Mouse (Mus musculus): Measurements from ENCODE around the gene Olfr1393. TPM values are rescaled to one million over a fixed set of nuclear protein-coding genes. Genes with fewer than 3 reads are reported as not detected.

Olfr1393 gene
- polyA plus RNA-seq (2016; fragmentation: Nextera tagmentation; extraction: Ambion mirVana), result 0.10 TPM in 1 of 2 replicates, not detected in the other

DNA sequence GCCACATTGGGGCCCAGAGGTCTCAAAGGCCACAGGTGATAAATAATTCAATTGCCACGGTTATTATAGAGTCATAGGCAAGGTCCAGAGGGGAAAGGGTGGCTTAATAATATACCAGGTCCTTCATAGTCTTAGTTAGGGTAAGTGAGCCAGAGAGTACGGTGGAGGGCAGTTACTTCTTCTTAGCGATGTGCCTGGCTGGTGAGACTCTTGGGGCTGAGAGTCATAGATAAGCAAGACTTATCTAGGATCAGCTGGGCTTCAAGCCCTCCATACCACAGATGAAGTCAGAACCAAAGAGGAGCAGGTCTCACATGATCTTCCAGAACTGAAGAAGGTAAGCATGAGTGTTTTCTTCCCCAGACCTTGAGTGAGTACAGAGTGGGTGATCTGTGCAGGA lies at the start of gene Olfr1393:
Gene Olfr1393, plus strand, starts transcription at position 83 of the 400 bp plus-strand sequence.
- DNase-seq (ENCODE audit: low spot score), result no peak
- Histone ChIP-seq H3K4me3 (no peak within 1 kb of the TSS), H3K36me3 (replicated peaks) (no peaks in the 10 kb centered on the region), H3K27ac (replicated peaks) (no peak within 1 kb of the TSS), H3K9me3 (no peaks in the 10 kb centered on the region), H3K27me3 (replicated peaks; ENCODE audit: low read depth, poor library complexity, severe bottlenecking) (no peaks in the 10 kb centered on the region), H3K4me1 (no peaks in the 10 kb centered on the region)
- WGBS, result 81% methylated on average over 3 of the region's 3 CpGs

DNA sequence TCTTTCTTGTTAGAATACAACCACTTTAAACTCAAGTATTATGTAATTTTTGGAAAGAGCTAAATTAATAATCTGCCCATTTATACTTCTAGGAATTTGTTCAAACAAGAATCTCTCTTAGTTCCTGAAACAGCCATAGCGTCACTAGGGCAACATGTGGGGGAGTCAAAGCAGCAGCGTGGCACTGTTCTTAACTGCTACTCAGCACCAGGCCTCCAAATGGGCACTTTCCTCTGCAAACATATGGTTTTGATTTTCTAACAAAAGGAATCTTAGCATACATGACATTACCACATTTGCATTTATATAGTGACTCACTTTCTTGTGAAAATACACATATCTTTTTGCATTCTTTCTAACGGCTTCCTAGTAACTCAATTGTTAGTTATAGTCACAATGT lies 45.3 kb upstream of the Olfr1393 start:
- H3K27ac ChIP-seq (replicated peaks), result no peak overlapping the region
- no peak for DNase-seq (ENCODE audit: low spot score)
- no peaks in the 10 kb centered on the region for H3K4me1 ChIP-seq
- no peaks in the 10 kb centered on the region for H3K9me3 ChIP-seq
- no peaks in the 10 kb centered on the region for H3K36me3 ChIP-seq (replicated peaks)
- WGBS, result 74% methylated on average over 3 of the region's 3 CpGs
- no peak overlapping the region for H3K4me3 ChIP-seq
- no peaks in the 10 kb centered on the region for H3K27me3 ChIP-seq (replicated peaks; ENCODE audit: low read depth, poor library complexity, severe bottlenecking)

GRCm38 (mm10) chr11:49235459-49236207 lies 42.5 kb upstream of the Olfr1393 start:
- Histone ChIP-seq H3K27ac (replicated peaks) (no peak overlapping the region), H3K27me3 (replicated peaks; ENCODE audit: low read depth, poor library complexity, severe bottlenecking) (no peaks in the 10 kb centered on the region), H3K36me3 (replicated peaks) (no peaks in the 10 kb centered on the region), H3K4me3 (no peak overlapping the region), H3K4me1 (no peaks in the 10 kb centered on the region), H3K9me3 (no peaks in the 10 kb centered on the region)
- DNase-seq (ENCODE audit: low spot score), result no peak
- WGBS, result 79% methylated on average over 3 of the region's 3 CpGs

DNA sequence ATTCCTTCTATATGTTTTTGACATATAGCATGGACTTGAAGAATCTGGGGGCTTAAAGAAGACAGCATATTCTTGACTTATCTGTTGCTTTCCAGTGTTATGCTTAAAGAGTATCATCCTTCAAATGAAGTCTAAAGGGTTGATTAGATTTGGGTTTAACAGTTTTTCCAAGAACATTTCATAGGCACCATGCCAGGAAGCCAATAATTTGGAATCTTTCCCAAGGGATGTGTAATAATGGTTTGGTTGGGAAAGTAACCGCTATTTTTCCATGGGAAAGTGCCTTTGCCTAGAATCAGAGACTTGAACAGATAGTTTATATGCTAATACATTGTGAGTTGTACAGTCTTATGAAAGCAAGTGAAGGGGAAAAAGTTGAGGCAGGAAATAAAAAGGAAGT lies 41.2 kb upstream of the Olfr1393 start:
- no peaks in the 10 kb centered on the region for H3K27me3 ChIP-seq (replicated peaks; ENCODE audit: low read depth, poor library complexity, severe bottlenecking)
- 79% methylated on average over 1 of the region's 1 CpGs for WGBS
- DNase-seq (ENCODE audit: low spot score), result no peak
- no peak overlapping the region for H3K27ac ChIP-seq (replicated peaks)
- no peaks in the 10 kb centered on the region for H3K4me1 ChIP-seq
- no peaks in the 10 kb centered on the region for H3K9me3 ChIP-seq
- H3K4me3 ChIP-seq, result no peak overlapping the region
- no peaks in the 10 kb centered on the region for H3K36me3 ChIP-seq (replicated peaks)

DNA sequence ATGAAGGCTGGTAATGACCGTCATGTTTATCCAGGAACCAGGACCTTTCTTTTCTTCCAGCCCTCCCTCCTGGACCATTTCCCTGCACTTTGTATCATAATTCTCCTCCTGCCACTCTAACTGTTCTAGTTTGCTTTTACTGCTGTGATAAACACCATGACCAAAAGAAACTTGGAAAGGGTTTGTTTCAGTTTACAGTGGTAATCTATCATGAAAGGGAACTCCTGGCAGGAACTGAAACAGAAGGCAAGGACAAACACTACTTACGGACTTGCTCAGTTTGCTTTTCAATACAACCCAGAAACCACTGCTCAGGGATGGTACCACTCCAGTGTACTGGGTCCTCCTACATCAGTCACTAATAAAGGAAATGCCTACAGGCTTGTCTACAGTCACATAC lies 40.6 kb upstream of the Olfr1393 start:
- H3K27me3 ChIP-seq (replicated peaks; ENCODE audit: low read depth, poor library complexity, severe bottlenecking), result no peaks in the 10 kb centered on the region
- no peak for DNase-seq (ENCODE audit: low spot score)
- H3K4me1 ChIP-seq, result no peaks in the 10 kb centered on the region
- WGBS, result 79% methylated on average over 2 of the region's 2 CpGs
- no peak overlapping the region for H3K27ac ChIP-seq (replicated peaks)
- H3K4me3 ChIP-seq, result no peak overlapping the region
- no peaks in the 10 kb centered on the region for H3K9me3 ChIP-seq
- no peaks in the 10 kb centered on the region for H3K36me3 ChIP-seq (replicated peaks)

GRCm38 (mm10) chr11:49240310-49240709 lies 37.8 kb upstream of the Olfr1393 start:
- no peak overlapping the region for H3K27ac ChIP-seq (replicated peaks)
- DNase-seq (ENCODE audit: low spot score), result no peak
- no peaks in the 10 kb centered on the region for H3K9me3 ChIP-seq
- no peaks in the 10 kb centered on the region for H3K27me3 ChIP-seq (replicated peaks; ENCODE audit: low read depth, poor library complexity, severe bottlenecking)
- no peak overlapping the region for H3K4me3 ChIP-seq
- H3K4me1 ChIP-seq, result peaks cover 17% of the 10 kb centered on the region
- WGBS, result 95% methylated on average over 1 of the region's 1 CpGs
- no peaks in the 10 kb centered on the region for H3K36me3 ChIP-seq (replicated peaks)

DNA sequence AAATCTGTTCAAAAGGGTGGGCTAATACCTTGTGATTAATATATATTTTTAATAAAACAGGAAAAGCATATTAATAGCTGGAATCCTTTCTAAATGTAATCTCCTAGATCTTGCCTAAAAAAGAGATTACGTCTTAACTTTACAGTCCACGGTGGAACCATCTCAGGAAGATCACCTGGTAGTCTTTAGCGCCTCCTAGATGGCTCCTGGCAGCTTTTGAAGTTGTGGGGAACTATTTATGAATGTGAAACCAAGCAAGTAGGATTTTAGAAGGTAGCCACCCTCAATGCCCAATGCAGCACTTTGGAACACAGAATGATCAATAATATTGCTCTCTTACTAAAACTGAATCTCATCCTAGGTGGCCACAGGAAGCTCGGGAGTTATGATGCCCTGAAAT lies 37.2 kb upstream of the Olfr1393 start:
- Histone ChIP-seq H3K27ac (replicated peaks) (no peak overlapping the region), H3K27me3 (replicated peaks; ENCODE audit: low read depth, poor library complexity, severe bottlenecking) (no peaks in the 10 kb centered on the region), H3K36me3 (replicated peaks) (no peaks in the 10 kb centered on the region), H3K4me1 (peaks cover 23% of the 10 kb centered on the region), H3K4me3 (no peak overlapping the region), H3K9me3 (no peaks in the 10 kb centered on the region)
- DNase-seq (ENCODE audit: low spot score), result no peak
- WGBS, result 87% methylated on average over 4 of the region's 4 CpGs

GRCm38 (mm10) chr11:49241471-49241870 lies 36.6 kb upstream of the Olfr1393 start:
- no peaks in the 10 kb centered on the region for H3K36me3 ChIP-seq (replicated peaks)
- 75% methylated on average over 1 of the region's 1 CpGs for WGBS
- no peaks in the 10 kb centered on the region for H3K9me3 ChIP-seq
- H3K27me3 ChIP-seq (replicated peaks; ENCODE audit: low read depth, poor library complexity, severe bottlenecking), result no peaks in the 10 kb centered on the region
- no peak overlapping the region for H3K27ac ChIP-seq (replicated peaks)
- H3K4me1 ChIP-seq, result peaks cover 28% of the 10 kb centered on the region
- no peak overlapping the region for H3K4me3 ChIP-seq
- DNase-seq (ENCODE audit: low spot score), result no peak

DNA sequence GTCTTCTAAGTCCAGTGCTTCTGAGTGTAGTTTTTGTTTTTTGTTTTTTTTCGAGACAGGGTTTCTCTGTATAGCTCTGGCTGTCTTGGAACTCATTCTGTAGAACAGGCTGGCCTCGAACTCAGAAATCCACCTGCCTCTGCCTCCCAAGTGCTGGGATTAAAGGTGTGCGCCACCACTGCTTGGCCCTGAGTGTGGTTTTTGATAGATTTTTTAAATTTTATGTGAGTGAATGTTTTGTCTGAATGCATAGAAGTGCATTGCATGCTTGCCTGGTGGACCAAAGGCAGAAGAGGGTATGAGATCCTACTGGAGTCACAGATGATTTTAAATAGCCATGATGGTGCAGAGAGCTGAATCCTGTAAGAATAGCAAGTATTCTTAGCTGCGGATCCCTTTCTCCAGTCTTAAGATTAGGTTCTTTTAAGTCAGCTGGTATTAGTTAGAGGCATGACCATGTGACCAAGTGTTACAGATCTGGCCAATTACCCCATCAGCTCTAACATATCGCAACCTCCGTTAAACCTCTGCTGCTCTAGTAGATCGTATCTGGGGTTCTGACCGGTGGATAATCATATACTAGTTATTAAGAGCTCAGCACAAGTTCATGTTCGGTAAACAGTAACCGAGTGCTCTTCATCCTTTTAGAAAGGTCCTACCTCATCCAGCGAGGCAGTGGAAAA lies 35.0 kb upstream of the Olfr1393 start:
- 22% methylated on average over 11 of the region's 11 CpGs for WGBS
- no peaks in the 10 kb centered on the region for H3K36me3 ChIP-seq (replicated peaks)
- peak overlapping the region; percentile 62 for H3K4me3 ChIP-seq
- peak overlapping the region; percentile 91 for H3K27ac ChIP-seq (replicated peaks)
- H3K4me1 ChIP-seq, result peaks cover 39% of the 10 kb centered on the region
- DNase-seq (ENCODE audit: low spot score), result no peak
- H3K27me3 ChIP-seq (replicated peaks; ENCODE audit: low read depth, poor library complexity, severe bottlenecking), result no peaks in the 10 kb centered on the region
- H3K9me3 ChIP-seq, result no peaks in the 10 kb centered on the region

GRCm38 (mm10) chr11:49243727-49244594 lies 34.1 kb upstream of the Olfr1393 start, which contains the start of gene Mgat1:
TSS of gene Mgat1 (plus strand) at chr11:49244191.
- Histone ChIP-seq H3K4me3 (peak within 1 kb of the TSS; percentile 62), H3K27ac (replicated peaks) (peak within 1 kb of the TSS; percentile 91)
- under 1% methylated on average over 59 of the region's 60 CpGs for WGBS

DNA sequence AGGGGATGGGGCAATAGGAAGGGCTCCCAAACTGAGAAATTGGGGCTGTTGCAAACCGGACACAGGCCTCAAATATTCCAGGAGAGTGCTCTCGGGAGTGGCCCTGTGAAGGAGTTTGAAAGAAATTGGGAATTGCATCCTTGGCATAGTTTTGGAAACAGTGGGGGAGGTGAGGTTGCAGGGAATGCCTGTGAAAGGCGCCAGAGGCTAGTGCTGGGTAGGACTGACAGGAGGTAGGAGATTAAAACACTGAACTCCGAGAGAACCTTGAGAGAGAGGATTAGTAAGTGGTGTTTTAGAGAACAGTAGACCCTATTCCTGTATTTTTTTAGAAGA lies 33.5 kb upstream of the Olfr1393 start:
- H3K36me3 ChIP-seq (replicated peaks), result no peaks in the 10 kb centered on the region
- H3K9me3 ChIP-seq, result no peaks in the 10 kb centered on the region
- peaks cover 49% of the 10 kb centered on the region for H3K4me1 ChIP-seq
- 0% methylated on average over 4 of the region's 4 CpGs for WGBS
- H3K27me3 ChIP-seq (replicated peaks; ENCODE audit: low read depth, poor library complexity, severe bottlenecking), result no peaks in the 10 kb centered on the region
- peak overlapping the region; percentile 91 for H3K27ac ChIP-seq (replicated peaks)
- DNase-seq (ENCODE audit: low spot score), result no peak
- H3K4me3 ChIP-seq, result peak overlapping the region; percentile 62

More at GRCm38 (mm10) chr11:49243727-49244594, 34.1 kb upstream of the Olfr1393 start, which contains the start of gene Mgat1:
- H3K4me1 ChIP-seq, result peaks cover 43% of the 10 kb centered on the region
- peak; percentile 98 for DNase-seq (ENCODE audit: low spot score)
- H3K36me3 ChIP-seq (replicated peaks), result no peaks in the 10 kb centered on the region
- no peaks in the 10 kb centered on the region for H3K27me3 ChIP-seq (replicated peaks; ENCODE audit: low read depth, poor library complexity, severe bottlenecking)
- no peaks in the 10 kb centered on the region for H3K9me3 ChIP-seq

DNA sequence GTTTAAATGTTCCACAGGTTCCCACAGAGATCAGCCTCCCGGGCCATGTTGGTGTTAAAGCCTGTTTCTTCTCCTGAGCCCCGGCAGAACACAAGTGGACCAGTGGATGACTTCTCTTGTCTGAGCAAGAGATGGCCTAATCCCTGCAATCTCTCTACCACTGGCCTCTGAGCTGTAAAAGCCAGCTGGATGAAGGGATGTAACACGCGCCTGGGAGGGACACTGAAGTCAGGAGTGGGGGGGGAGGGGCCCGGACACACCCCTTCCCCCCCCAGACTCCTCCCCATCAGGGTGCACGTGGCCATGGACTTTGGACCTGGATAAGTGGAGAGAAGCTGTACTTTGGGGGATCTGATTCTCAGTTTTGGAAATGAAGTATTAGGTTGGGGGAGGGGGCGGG lies 32.9 kb upstream of the Olfr1393 start:
- Histone ChIP-seq H3K4me1 (peaks cover 55% of the 10 kb centered on the region), H3K27ac (replicated peaks) (peak overlapping the region; percentile 91; the same call in 1 of the 2 replicates), H3K27me3 (replicated peaks; ENCODE audit: low read depth, poor library complexity, severe bottlenecking) (no peaks in the 10 kb centered on the region), H3K4me3 (peak overlapping the region; percentile 62), H3K36me3 (replicated peaks) (no peaks in the 10 kb centered on the region), H3K9me3 (no peaks in the 10 kb centered on the region)
- DNase-seq (ENCODE audit: low spot score), result peak; percentile 52
- WGBS, result 17% methylated on average over 7 of the region's 7 CpGs
